Mouse (Mus musculus) lung, embryonic 16.5 days (tissue): ENCODE data around the gene Ube2d3. TPM values are rescaled to one million over a fixed set of nuclear protein-coding genes. Genes with fewer than 3 reads are reported as not detected.

Experiments used
- ATAC-seq: fragments of 200-750 bp; cut with Nextera tagmentation; 2 replicates; pipeline ENCODE4 v1.8.0; 2017; ENCODE audit warnings: low read depth, mild to moderate bottlenecking, moderate library complexity
- H3K27ac ChIP-seq: fragments of 300-500 bp; sonication (generic); 2 replicates; pipeline ENCODE4 v1.5.1; 2014; ENCODE audit warnings: mild to moderate bottlenecking, control low read depth, low read length
- H3K27me3 ChIP-seq: fragments of 300-500 bp; sonication (generic); 2 replicates; pipeline ENCODE4 v1.6.1; 2014; ENCODE audit warnings: low read depth, low read length, mixed read lengths; ENCODE audit not compliant: control insufficient read depth, insufficient read depth
- H3K36me3 ChIP-seq: fragments of 300-500 bp; sonication (generic); 2 replicates; pipeline ENCODE4 v1.6.1; 2014; ENCODE audit warnings: low read length; ENCODE audit not compliant: control insufficient read depth, insufficient read depth
- H3K4me1 ChIP-seq: fragments of 300-500 bp; sonication (generic); replicated peaks from 2 replicates; pipeline ENCODE4 v1.6.1; 2014; ENCODE audit warnings: low read length, mixed read lengths; ENCODE audit not compliant: control insufficient read depth, insufficient read depth
- H3K4me2 ChIP-seq: fragments of 300-500 bp; sonication (generic); 2 replicates; pipeline ENCODE4 v1.6.1; 2014; ENCODE audit warnings: low read depth, low read length, control low read depth
- H3K4me3 ChIP-seq: fragments of 300-500 bp; sonication (generic); 2 replicates; pipeline ENCODE4 v1.5.1; 2014; ENCODE audit warnings: mild to moderate bottlenecking, low read length, control low read depth
- H3K9ac ChIP-seq: fragments of 300-500 bp; sonication (generic); 2 replicates; pipeline ENCODE4 v1.6.1; 2014; ENCODE audit warnings: low read length, control low read depth
- H3K9me3 ChIP-seq: fragments of 300-500 bp; sonication (generic); 2 replicates; pipeline ENCODE4 v1.6.1; 2016; ENCODE audit warnings: low read length; ENCODE audit not compliant: control insufficient read depth
- WGBS: fragments of 180-500 bp; shearing (Covaris S2); extraction: QIAGEN DNeasy Blood & Tissue Kit; methylation state at CpG from one replicate; pipeline ENCODE4 v1.1.7; 2014; 5-methylcytosine and 5-hydroxymethylcytosine counted together
- polyA plus RNA-seq: library from polyadenylated mRNA; unstranded; fragments of >200 nt; fragmentation: Nextera tagmentation; extraction: Ambion mirVana; gene quantifications from 2 replicates; pipeline ENCODE4 v1.2.1, GENCODE M21; 2015

Gene Ube2d3
- polyA plus RNA-seq, 1 experiment from 2014 or later, result 516 TPM

DNA sequence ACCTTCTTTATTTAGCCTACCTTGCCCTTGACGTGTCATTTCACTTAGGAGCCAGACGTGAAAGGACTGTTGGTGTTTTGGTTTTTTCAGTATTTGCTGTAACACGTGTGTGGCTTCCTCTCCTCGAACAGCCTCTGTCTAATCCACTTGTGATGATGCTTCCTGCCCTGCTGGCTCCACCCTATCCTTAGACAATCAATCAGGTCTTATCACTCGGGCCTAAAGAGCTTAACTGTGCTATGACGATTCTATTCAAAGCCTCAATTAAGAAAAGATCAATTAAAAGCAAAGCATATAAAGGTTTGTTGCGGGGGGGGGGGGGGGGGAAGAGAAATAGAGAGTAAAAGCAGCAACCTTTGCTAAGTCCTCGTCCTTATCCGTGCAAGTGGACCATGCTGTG is 30.6 kb upstream of the Ube2d3 start:
- no peaks in the 10 kb centered on the region for H3K9me3 ChIP-seq
- H3K27ac ChIP-seq, result no peak overlapping the region
- H3K4me3 ChIP-seq, result no peak overlapping the region
- no peak overlapping the region for H3K4me2 ChIP-seq
- H3K4me1 ChIP-seq, result no peaks in the 10 kb centered on the region
- ATAC-seq, result no peak
- peaks cover 19% of the 10 kb centered on the region; the same call in 1 of the 2 replicates for H3K36me3 ChIP-seq
- 65% methylated on average over 8 of the region's 9 CpGs for WGBS
- H3K9ac ChIP-seq, result no peak overlapping the region
- H3K27me3 ChIP-seq, result no peaks in the 10 kb centered on the region

DNA sequence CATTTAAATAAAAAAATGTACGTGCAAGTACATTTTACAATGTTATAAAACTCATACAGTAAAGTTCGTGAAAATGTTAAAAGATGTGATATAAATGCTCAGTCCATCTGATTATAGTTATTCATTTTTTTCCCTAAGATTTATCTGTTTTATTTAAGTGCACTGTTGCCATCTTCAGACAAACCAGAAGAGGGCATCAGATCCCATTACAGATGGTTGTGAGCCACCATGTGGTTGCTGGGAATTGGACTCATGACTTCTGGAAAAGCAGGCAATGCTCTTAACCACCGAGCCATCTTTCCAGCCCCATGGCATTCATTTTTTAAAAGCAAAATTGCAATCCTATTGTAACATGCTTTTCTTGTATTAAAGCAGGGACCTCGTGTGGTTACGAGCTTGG is 28.7 kb upstream of the Ube2d3 start:
- WGBS, result 96% methylated on average over 5 of the region's 5 CpGs
- ATAC-seq, result no peak

DNA sequence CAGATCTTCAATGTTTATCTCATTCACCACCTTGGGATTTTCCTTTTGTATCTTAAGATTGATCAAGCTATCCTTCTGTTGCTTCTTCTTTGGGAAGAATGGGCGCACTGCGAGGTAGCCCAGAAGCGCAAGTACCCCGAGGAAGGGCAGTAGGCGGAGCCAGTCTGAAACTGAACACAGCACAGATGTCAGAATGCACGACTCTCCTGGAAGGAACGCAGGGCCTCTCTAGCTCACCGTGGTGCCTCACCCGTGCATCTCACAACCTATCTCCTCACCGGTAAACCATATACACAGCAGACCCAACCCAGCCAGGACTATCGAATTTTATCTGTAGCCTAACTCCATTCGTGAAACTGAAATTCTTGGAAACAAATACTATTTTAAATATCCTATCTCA is 26.9 kb upstream of the Ube2d3 start:
- WGBS, result 87% methylated on average over 12 of the region's 12 CpGs
- ATAC-seq, result no peak
- no peak overlapping the region for H3K4me2 ChIP-seq

More for the DNA sequence above, 28.7 kb upstream of the Ube2d3 start:
- Histone ChIP-seq H3K4me3 (no peak overlapping the region), H3K9ac (no peak overlapping the region), H3K36me3 (peaks cover 19% of the 10 kb centered on the region; the same call in 1 of the 2 replicates), H3K4me2 (no peak overlapping the region), H3K27ac (no peak overlapping the region), H3K9me3 (no peaks in the 10 kb centered on the region), H3K27me3 (no peaks in the 10 kb centered on the region), H3K4me1 (no peaks in the 10 kb centered on the region)

DNA sequence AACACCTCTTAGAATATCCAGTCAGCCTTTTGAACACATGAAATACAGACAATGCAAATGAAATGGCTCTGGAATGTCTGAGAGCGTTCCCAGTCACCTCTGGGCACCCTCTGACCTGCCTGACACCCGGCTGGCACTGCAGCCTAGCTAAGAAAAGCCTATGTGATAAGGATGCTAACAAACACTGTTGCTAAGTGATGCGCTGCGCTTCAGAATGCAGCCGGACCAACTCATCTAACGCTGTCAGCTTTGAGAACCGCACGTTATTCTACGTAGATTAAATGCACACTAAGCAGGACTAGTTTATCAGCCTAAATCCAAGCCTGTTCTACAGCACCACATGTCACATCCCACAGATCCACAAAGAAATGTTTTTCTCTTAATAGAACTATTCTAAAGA is 26.1 kb upstream of the Ube2d3 start:
- 38% methylated on average over 9 of the region's 9 CpGs for WGBS
- no peaks in the 10 kb centered on the region for H3K9me3 ChIP-seq
- H3K4me3 ChIP-seq, result no peak overlapping the region
- H3K9ac ChIP-seq, result peak overlapping the region; percentile 31; the same call in 1 of the 2 replicates
- no peaks in the 10 kb centered on the region for H3K27me3 ChIP-seq
- H3K36me3 ChIP-seq, result peaks cover 20% of the 10 kb centered on the region
- no peaks in the 10 kb centered on the region for H3K4me1 ChIP-seq
- ATAC-seq, result no peak
- no peak overlapping the region for H3K4me2 ChIP-seq
- H3K27ac ChIP-seq, result no peak overlapping the region

More for the DNA sequence above, 26.9 kb upstream of the Ube2d3 start:
- Histone ChIP-seq H3K4me1 (no peaks in the 10 kb centered on the region), H3K36me3 (peaks cover 19% of the 10 kb centered on the region; the same call in 1 of the 2 replicates), H3K9ac (no peak overlapping the region), H3K4me3 (no peak overlapping the region), H3K27me3 (no peaks in the 10 kb centered on the region), H3K9me3 (no peaks in the 10 kb centered on the region), H3K27ac (no peak overlapping the region)

DNA sequence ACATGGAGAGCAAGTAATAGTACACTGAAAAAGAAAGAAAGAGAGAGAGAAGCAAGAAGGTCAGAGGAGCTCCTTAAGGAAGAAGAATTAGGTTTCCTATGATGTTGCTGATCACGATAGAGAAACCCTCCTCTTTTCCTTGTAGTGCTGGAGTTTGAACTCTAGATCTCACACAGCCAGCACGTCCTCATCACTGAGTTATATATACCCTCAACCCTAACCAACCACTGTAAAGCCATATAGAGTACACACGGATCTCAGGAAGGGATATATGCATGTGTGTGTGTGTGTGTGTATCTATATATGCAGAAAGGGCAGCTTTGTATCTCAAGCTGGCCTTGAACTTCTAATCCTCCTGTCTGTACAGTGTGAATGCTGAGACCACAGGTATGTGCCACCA is 20.7 kb upstream of the Ube2d3 start:
- Histone ChIP-seq H3K4me2 (no peak overlapping the region), H3K4me3 (no peak overlapping the region), H3K9me3 (no peaks in the 10 kb centered on the region), H3K27me3 (no peaks in the 10 kb centered on the region), H3K4me1 (peaks cover 5% of the 10 kb centered on the region; the same call in 1 of the 2 replicates), H3K9ac (no peak overlapping the region), H3K36me3 (peaks cover 5% of the 10 kb centered on the region), H3K27ac (no peak overlapping the region)
- ATAC-seq, result no peak
- 82% methylated on average over 3 of the region's 3 CpGs for WGBS

DNA sequence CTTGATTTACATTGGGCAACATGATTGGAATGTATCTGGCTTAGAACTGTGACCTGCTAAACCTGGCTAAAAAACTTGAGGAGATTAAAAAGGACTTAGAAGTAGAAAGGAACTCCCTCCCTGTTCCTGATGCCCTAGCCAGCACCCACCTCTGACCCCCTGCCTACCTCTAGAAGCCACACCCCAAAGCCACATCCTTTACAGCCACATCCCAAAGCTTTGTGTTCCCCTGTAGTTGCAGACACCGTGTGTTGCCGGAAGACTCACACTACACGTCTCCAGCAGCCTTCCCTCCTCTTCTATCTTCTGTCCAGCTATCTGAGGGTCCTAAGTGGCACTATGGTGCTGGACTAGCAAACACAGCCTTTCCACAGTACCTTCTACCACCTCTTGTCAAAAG is 20.1 kb upstream of the Ube2d3 start:
- ATAC-seq, result no peak
- WGBS, result 75% methylated on average over 3 of the region's 3 CpGs
- H3K9ac ChIP-seq, result no peak overlapping the region
- no peaks in the 10 kb centered on the region for H3K27me3 ChIP-seq
- no peak overlapping the region for H3K27ac ChIP-seq
- H3K4me1 ChIP-seq, result peaks cover 7% of the 10 kb centered on the region; the same call in 1 of the 2 replicates
- H3K9me3 ChIP-seq, result no peaks in the 10 kb centered on the region
- H3K36me3 ChIP-seq, result peaks cover 5% of the 10 kb centered on the region
- H3K4me3 ChIP-seq, result no peak overlapping the region
- no peak overlapping the region for H3K4me2 ChIP-seq

DNA sequence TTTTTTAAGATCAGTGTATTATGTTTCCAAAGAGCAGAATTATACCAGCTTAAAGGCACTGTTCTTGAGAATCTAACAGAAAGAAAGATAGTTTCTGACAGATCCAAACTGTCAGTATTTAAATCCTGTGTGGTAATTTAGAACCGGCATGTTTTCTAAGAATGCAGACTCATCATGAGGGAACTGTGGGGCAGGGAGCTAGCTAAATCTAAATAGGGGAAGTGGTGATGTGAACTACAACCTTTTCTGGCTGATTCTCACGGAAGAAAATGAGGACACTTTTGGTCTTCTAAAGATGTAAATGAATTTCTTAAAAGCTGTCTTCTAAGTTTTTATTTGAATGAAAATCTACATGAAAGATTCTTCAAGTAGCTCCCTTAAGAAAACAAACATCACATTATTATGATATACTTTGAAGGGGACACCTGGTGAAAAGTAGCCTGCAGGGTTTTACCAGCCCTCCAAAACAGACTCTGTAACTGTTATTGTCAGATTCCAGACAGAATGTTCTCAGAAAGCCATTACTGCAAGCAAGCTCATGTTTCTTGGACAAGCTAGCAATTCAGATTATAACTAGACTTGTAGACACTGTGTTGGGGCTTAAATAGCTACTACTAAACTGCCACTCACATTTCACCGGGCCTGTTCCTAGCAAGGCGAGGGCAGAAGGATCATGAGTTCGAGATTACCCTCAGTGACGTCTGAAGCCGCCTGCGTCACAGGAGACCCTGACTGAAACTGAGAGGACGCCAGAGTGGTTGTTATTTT is 17.2 kb upstream of the Ube2d3 start:
- H3K27me3 ChIP-seq, result no peaks in the 10 kb centered on the region
- no peak overlapping the region; the same call in 1 of the 2 replicates for H3K9ac ChIP-seq
- no peak overlapping the region for H3K27ac ChIP-seq
- WGBS, result 81% methylated on average over 9 of the region's 9 CpGs
- H3K36me3 ChIP-seq, result peaks cover 5% of the 10 kb centered on the region
- no peak overlapping the region for H3K4me3 ChIP-seq
- no peak overlapping the region for H3K4me2 ChIP-seq
- H3K9me3 ChIP-seq, result no peaks in the 10 kb centered on the region
- ATAC-seq, result no peak
- H3K4me1 ChIP-seq, result peaks cover 7% of the 10 kb centered on the region; the same call in 1 of the 2 replicates

DNA sequence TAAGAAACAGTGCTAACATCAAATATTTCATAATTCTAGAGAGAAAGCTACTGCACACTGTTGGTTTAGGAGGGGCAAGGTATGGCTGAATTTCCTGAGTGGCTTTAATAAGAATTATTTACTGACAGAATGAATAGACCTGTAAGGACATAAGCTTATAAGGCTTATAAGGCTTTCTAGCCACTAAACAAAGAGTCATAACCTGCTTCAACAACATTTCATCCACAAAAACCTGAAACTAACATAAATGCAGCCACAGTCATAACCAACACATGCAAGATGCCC is 16.7 kb upstream of the Ube2d3 start:
- H3K36me3 ChIP-seq, result peaks cover 3% of the 10 kb centered on the region
- ATAC-seq, result no peak
- H3K9ac ChIP-seq, result no peak overlapping the region; the same call in 1 of the 2 replicates
- peaks cover 7% of the 10 kb centered on the region; the same call in 1 of the 2 replicates for H3K4me1 ChIP-seq
- H3K4me2 ChIP-seq, result no peak overlapping the region
- no peaks in the 10 kb centered on the region for H3K9me3 ChIP-seq
- H3K4me3 ChIP-seq, result no peak overlapping the region
- no peak overlapping the region for H3K27ac ChIP-seq
- no peaks in the 10 kb centered on the region for H3K27me3 ChIP-seq

DNA sequence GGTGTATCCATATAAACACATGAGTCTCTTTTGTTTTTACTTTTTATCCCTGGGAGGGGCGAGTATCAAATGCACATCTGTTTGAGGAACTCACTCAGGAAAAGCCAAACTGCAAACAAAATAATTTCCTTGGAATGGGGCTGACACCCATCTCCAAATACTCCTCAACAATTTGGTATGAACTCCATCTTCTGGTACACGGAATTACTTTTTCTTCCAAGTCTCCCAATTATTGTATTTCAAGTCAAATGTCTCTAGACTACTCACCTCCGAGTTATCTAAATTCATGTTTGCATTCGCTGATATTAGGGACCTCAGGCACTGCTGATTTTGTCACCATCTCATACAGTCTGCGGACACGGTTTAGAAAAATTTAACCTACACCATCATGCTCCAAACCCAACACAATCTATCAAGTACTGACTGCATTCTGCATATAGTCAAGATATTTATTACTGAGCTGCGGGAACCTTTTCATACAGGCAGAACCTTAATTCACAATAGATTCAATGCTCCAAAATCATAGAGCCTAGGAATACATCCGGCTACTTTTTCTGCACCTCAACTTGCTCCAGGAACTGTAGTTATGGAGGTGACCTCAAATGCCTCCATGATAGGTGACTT is 15.6 kb upstream of the Ube2d3 start:
- Histone ChIP-seq H3K27ac (peak overlapping the region; percentile 95), H3K9me3 (no peaks in the 10 kb centered on the region), H3K4me1 (peaks cover 7% of the 10 kb centered on the region; the same call in 1 of the 2 replicates), H3K4me3 (peak overlapping the region; percentile 82), H3K36me3 (no peaks in the 10 kb centered on the region), H3K4me2 (peak overlapping the region; percentile 63), H3K9ac (peak overlapping the region; percentile 86), H3K27me3 (no peaks in the 10 kb centered on the region)
- ATAC-seq, result no peak
- WGBS, result 10% methylated on average over 8 of the region's 8 CpGs
